Mouse (Mus musculus): ENCODE measurements at regions not wholly inside any gene's neighbourhood (a gene's known extent, or its start where the extent isn't known, plus 50 kb on each side); places are given as distances from the start of the nearest gene placed in this dataset.
A peak's percentile ranks its signal among the peaks of the same experiment; 100 is the strongest.
"Not testable (repeated sequence)": the region's sequence is repeated elsewhere in the genome, so short reads cannot be mapped to it uniquely, and the experiment has no call there.

DNA sequence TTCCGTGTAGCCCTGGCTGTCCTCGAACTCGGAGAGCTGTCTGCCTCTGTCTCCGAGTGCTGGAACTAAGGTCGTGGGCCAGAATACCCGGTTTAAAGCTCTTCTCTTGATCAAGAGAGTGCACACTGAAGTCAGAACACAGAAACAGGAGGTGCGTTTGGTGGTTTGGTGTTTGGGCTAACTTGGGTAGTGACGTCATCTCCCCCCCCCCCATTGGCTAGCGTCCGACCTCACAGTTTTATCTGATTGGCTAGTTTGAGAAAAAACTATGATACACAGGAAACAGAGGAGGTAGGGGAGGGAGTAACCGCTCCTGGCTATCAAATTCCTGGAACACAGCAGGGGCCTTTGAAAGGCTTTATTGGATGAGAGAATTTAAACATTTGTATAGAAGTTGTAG is 60.2 kb upstream of the Pim1 start:
- no peak for DNase-seq

DNA sequence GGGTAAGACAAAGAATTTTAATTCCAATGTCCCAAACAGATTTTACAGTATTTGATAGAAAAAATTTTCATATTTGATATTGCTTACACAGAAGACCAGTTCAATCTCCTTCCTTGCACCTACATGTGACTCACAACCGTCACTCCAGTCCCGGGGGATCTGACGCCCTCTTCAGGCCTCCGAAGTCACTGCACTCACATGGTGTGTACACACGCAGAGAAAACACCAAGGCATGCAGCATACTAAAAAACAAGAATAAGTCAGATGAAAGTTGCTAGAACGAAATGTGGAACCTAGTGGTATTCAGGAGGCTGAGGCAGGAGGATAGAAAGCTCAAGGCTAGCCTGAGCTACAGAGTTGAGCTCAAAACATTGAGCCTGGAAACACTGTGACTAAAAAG is 59.7 kb upstream of the Pim1 start:
- no peak for DNase-seq

GRCm38 (mm10) chr17:29431553-29432297 is 58.8 kb upstream of the Pim1 start:
- DNase-seq: no peak

DNA sequence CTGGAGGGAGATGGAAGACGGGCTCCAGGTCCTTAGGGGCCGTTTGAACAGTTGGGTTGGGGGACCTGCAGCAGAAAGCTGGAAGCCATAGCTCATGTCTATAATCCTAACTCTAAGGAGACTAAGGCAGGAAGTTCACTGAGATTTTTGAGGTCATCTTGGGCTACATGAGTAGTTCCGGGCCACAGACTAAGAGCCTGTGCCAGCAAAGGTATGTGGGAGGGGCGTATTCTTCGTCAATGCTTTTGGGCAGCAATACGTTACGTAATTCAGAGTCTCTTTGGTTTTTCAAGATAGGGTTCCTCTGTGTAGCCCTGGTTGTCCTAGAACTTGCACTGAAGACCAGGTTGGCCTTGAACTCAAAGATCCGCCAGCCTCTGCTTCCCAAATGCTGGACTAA is 57.9 kb upstream of the Pim1 start:
- DNase-seq: no peak

GRCm38 (mm10) chr17:29433370-29433769 is 57.2 kb upstream of the Pim1 start:
- no peak for DNase-seq

DNA sequence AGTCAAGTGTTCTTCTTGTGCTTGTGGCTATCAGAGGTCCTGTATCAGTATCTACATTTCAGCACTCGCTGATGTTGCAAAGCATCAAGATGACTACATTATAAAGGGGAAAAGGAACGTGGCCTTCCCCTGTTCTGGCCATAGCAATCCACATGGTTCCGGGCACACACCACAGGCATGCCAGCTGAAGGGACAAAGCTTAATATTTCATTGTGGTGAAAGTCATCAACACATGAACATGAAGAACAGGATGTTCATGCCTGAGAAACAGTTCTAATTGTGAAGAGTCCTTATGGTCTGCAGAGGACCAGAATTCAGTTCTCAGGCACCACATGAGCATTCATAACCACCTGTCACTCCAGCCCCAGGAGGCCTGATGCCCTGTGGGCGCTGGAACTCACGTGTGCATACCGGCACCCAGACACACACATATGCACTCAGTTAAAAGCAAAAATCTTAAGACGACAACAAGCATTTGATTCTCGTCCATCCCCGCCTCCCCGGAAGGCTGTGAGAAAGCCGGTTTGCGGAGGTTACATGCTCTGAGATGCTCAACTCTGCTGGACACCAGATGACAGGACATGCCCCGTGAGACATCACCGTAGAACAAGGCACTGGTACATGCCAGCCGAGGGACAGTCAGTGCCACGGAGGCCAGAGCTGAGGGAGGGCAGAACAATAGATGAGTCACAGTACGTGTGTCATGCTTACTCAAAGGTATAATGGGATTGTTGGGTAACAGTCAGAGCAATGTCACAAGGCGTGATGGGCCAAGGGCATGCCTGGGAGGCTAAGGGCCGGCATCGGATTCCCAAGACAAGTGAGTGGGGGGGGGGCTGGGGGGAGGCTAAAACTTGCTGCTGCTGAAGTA is 56.2 kb upstream of the Pim1 start:
- DNase-seq: no peak

GRCm38 (mm10) chr17:29435345-29436006 is 55.1 kb upstream of the Pim1 start:
- no peak for DNase-seq

GRCm38 (mm10) chr17:29436484-29436870 is 54.1 kb upstream of the Pim1 start:
- DNase-seq: not testable (repeated sequence)

- DNase-seq: peak; percentile 69 to 77
Observed at GRCm38 (mm10) chr17:29436871-29437534, 53.5 kb upstream of the Pim1 start.

GRCm38 (mm10) chr17:29437535-29438324 is 52.8 kb upstream of the Pim1 start:
- DNase-seq: peak in 1 of 2 experiments; percentile 16

DNA sequence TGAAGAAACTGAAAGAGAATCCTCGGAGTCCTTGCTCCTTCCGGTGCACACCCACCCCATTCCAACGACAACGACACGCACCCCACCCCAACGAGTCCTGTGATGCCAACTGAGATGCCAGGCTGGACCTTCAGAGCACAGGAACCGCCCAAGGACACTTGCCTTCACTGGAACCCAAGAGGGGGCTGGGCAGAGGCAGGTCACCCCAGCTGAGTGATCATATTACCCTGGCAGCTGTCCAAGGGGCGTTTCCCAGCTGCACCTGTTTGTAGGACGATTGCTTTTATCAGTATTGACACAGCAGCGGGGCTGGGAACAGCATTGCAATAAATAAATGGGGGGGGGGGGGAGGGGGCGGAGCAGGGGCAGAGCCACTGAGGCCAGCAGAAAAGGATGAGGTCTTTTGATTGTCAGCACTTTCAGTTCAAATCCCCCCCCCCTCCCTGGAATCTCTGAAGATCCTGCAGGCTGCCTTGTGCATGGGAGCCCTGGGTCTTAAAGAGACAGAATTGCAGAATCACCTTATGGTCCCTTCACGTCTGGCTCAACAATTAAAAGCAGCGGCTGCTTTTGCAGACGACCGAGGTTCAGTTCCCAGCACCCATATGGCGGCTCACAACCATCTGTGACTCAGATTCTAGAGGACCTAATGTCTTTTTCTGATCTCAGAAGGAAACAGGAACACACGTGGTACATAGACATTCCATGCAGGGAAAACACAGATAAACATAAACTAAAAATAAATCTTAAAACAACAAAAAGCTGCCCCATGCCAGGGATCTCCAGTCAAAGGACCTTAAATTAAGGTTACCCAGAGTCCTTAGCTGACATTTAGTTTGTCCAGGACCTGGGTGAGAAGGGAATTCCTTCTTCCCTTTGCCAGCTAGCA is 52.0 kb upstream of the Pim1 start:
- DNase-seq: peak in 1 of 2 experiments; percentile 49

- DNase-seq: no peak
Observed at GRCm38 (mm10) chr17:29439992-29440391, 50.6 kb upstream of the Pim1 start.

DNA sequence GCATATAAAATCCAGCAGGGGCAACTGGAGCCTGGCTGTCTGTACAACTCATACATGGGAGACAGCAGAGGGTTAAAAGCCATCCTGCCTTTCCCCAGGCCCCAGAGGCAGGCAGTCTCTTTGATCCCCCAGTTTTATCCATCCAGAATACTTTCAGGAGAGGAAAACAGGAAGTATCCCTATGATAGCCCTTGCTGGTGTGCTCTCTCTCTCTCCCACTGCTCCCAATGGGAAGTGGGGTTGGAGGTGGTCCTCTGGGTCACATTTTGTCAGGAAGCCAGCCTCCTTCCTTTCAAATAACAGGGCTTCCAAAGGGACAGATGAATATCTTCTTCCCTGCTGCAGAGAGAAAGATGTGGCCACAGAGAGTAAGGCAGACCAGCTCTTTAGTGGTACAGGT is 50.1 kb upstream of the Pim1 start:
- DNase-seq: no peak

Data from cerebellum, postnatal 25 days (tissue).